Mouse (Mus musculus) brain, adult 2 months (tissue): ENCODE results near the gene Gnao1.

ENCODE experiments used
- DNase-seq: peaks from one replicate; pipeline ENCODE4 v3.0.0; 2011; ENCODE audit warnings: low read depth, low spot score

Gene Gnao1

GRCm38 (mm10) chr8:93941636-93942054 is 131.9 kb downstream of the Gnao1 start:
- peak; percentile 85 for DNase-seq

DNA sequence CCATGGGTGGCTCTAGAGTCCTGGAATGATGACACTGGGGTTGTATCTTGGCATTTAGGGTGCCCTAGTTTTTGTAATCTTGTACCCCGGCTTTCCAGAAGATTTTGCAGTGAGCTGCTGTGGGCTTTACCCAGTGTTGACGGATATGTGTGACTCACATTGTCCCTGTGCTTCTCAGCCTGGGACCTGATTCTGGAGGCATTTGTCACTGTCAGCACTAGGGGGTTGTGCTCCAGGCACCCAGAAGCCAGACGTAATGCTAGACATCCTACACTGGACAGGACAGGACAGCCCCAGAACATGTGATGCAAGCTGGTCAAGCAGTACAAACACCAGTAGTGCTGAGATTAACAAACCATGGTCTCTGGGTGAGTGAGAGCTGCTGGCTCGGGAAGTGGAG is 136.0 kb downstream of the Gnao1 start:
- DNase-seq, result peak; percentile 58

DNA sequence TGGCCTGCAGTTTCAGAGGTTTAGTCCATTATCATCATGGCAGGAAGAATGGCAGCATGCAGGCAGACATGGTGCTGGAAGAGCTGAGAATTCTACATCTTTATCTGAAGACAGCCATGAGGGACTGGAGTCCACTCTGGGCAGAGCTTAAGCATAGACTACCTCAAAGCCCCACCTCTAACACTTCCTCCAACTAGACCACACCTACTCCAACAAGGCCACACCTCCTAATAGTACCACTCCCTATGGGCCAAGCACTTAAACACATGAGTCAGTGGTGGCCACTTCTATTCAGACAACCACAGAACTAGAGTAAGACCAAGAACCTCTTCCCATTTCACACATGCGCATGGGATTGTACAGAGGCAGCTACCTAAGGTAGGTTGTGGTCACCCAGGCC is 136.6 kb downstream of the Gnao1 start:
- no peak for DNase-seq

- DNase-seq, result peak; percentile 61
These were observed 140.4 kb downstream of the Gnao1 start for GRCm38 (mm10) chr8:93950133-93950532.

- peak; percentile 49 for DNase-seq
These were observed 142.7 kb downstream of the Gnao1 start for GRCm38 (mm10) chr8:93952511-93952910.

DNA sequence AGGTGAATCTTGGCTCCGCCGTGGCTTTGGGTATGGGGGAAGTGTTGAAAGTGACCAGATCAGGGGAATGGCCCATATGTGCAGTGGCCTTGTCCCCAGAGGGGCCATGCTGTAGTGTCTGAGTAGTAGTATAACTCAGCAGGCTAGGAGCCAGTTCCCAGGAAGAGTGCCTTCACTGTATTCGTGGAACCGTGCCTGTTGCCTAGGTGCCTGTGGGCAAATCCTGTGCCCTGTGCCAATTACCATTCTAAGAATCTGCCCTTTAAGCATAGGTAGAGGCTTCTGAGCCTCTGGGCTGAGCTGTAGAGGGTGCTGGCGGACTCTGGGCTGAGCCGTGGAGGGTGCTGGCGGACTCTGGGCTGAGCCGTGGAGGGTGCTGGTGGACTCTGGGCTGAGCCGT is 148.6 kb downstream of the Gnao1 start:
- peak; percentile 55 for DNase-seq

DNA sequence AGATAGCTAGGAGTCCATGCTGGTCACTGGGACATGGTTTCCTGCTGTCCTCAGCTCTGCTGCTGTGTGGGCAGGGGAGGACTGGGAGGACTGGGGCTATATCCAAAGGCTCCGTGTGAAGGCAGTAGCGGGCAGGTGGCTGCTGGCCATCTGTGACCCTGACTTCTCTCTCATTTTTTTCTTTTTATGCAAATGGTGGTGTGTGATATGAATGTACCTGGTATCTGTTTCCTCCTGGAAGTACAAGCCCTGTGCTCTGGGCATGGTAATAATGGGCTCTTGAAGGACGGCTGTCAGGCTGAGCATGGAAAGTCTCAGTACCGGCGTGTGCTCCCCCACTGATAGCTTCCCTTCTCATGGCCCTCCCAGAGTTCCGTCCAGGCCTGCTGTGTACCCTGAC is 151.1 kb downstream of the Gnao1 start:
- DNase-seq, result peak; percentile 45

DNA sequence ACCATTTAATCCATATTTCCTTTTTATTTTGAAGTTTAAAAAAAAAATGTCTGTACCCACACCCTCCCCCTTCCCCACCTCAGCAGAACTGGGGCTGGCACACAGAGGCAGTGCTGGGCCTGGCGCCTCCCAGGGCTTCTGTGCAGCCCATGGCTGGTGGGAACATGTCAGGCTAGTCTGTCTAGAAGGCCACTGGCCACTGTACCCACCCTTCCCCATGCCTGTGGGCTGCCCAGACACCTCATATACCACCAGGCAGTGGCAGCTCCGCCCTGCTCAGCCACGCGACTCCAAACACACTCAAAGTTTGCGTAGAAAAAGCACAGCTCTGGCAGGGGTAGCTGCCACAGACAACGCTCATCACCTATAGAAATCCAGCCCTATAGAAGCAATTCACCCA is 158.5 kb downstream of the Gnao1 start:
- no peak for DNase-seq

DNA sequence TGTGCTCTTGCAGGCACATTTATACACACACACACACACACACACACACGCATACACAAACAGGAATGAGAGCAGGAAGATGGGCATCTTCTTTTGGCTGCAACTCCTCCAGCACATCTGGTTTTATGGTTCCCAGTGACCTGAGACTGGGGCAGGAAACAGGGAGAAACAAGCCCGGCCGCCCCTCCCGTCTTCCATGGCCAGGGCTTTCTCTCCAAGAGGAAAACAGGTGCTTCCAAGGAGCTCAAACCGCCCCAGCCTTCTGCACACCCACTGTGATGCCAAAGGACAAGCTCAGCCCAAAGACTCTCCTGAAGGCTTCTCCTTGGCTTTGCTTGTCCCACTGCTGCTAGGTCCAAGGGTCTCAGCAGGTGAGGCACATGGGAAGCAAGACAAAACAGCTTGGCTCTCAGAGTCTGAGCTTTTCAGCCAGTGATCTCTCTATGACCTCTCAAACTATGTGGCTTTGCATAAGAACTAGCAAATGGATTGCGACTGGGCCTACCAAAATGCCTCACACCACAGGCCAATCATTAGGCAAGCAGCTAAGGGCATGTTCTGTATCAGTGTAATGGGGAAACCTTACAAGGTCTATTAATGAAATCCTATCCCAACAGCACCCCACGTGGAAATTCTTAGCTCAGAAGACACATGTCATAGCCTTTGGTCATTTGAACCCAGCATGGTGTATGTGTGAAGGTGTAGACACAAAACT is 160.0 kb downstream of the Gnao1 start:
- DNase-seq, result no peak

- no peak for DNase-seq
These were observed 161.7 kb downstream of the Gnao1 start for GRCm38 (mm10) chr8:93971451-93971850.

DNA sequence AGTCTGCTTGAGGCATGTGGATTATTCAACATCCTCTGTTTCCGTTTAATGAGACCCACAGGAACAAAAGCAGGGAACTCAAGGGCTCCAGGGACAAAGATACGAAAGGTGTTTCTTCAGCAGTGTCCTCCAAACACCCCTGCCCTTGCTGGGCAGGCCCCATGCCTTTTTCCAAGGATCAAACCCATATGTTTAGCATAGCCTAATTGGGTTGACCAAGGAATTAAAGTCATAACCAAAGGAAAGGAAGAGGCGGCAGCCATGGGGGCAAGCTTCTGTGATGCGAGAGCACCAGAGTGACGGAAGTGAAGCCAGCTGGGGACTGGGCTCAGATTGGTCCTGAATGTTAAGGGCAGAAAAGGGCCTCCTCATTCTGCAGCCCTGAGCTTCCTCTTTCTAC is 162.4 kb downstream of the Gnao1 start:
- DNase-seq, result no peak

- peak; percentile 78 for DNase-seq
These were observed 163.4 kb downstream of the Gnao1 start for GRCm38 (mm10) chr8:93972971-93973734.

GRCm38 (mm10) chr8:93973831-93974375 is 164.1 kb downstream of the Gnao1 start:
- DNase-seq, result peak; percentile 45

- no peak for DNase-seq
These were observed 164.9 kb downstream of the Gnao1 start for GRCm38 (mm10) chr8:93974602-93975186.

- no peak for DNase-seq
These were observed 165.6 kb downstream of the Gnao1 start for GRCm38 (mm10) chr8:93975358-93975757.

GRCm38 (mm10) chr8:93976446-93977211 is 166.9 kb downstream of the Gnao1 start:
- DNase-seq, result no peak

DNA sequence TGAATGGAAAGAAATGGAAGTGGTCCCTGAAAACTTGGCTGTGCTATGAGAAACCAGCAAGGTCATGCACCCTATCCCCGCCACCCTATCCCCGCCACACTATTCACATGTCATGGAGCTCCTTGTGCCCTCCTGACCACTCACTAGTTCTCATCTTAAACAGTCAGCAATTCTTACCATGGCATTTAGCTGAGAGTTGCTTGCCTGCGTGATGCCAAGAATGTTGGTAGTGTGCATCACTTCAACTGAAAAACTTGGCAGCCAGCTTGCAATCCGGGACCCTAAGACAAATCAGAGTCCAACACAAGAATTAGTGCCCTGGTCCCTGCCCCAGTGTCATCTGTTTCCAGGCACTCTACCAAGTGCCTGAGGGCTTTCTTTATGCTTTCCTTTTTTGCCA is 170.4 kb downstream of the Gnao1 start:
- no peak for DNase-seq

GRCm38 (mm10) chr8:93981679-93982215 is 172.0 kb downstream of the Gnao1 start:
- DNase-seq, result peak; percentile 50

DNA sequence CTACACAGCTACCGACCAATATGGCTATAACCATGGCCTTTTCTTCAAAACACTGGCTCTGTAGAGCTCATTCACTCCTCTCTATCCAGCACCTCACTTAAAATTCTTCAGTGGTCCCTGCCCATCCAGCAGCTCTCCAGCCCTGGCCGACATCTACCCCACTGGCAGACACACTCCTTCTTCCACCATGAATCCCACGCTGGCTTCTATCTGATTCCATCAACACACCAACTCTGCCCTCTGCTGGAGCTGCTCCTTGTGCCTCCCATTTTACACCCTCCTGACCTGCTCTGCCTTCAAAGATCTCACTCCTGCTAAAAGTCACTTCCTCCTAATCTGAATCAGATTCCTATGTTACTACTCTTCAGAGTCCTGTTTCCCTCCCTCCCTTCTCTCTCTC is 174.1 kb downstream of the Gnao1 start:
- peak; percentile 71 for DNase-seq

DNA sequence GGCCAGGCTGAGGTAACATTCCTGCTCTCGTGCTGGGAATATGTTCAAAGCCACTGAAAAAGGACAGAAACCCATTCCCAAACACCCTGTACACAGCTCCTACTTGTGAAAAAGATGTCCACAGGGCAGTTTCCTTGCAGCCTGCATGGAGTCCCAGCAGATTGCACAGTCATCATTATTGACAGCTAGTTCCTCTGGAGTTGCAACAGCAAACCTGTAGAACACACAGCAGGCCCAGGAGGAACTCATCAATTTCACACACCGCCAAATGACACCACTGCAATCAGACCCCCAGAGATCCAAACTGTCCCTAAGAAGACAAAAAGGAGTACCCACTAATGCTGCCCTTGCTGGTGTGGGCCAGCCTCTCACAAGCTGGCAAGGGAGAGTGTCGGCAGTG is 175.0 kb downstream of the Gnao1 start:
- no peak for DNase-seq

DNA sequence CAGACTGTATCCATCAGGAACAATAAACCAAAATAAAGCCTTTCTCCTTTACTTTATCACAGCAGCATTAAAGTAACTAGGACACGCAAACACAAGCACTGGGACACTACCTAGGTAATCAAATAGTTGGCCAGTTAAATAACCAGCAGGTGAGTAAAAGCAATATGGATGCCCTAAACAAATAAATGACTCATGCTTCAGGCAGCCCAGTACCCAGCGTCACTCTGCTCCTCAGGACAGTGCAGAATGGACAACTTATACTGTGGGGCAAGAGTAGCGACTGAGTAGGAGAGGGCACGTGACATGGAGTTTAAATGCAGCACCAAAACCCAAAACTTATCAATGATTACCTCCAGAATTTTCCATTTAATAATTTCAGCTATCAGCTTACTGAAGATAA is 180.0 kb downstream of the Gnao1 start:
- DNase-seq, result no peak
